8 mouse cellular contexts compared by ENCODE assay signal in genomic region chr9:27299286-27300187, GRCm38 (mm10). TPM values are rescaled to one million over a fixed set of nuclear protein-coding genes. Genes with fewer than 3 reads are reported as not detected.
DNase-seq lines count a peak whose midpoint lies in the region; ATAC-seq and TF ChIP-seq lines count a peak whose summit lies in the region.

No protein-coding gene starts in this region.

- TF ChIP-seq POLR2A in olfactory bulb, adult 2 months (IDR thresholded peaks at IDR 0.05; ENCODE audit: insufficient read depth, low read depth, low read length): no peak; the same call in 1 of the 2 replicates

- under 1% methylated on average over 67 of the region's 68 CpGs for WGBS in kidney, embryonic 14.5 days
- WGBS in forebrain, embryonic 13.5 days: under 1% methylated on average over 68 of the region's 68 CpGs
- WGBS in olfactory bulb, adult 2 months: under 1% methylated on average over 68 of the region's 68 CpGs

- peak; percentile 25 for ATAC-seq in kidney, embryonic 14.5 days (ENCODE audit: low FRiP score, low TSS enrichment)
- ATAC-seq in forebrain, embryonic 13.5 days: peak; percentile 7

- H3K9ac ChIP-seq in kidney, embryonic 14.5 days (ENCODE audit: low read depth, low read length): peak overlapping the region; percentile 45
- H3K9ac ChIP-seq in forebrain, embryonic 13.5 days: peak overlapping the region; percentile 77

- no peak for TF ChIP-seq CTCF in olfactory bulb, adult 2 months (IDR thresholded peaks at IDR 0.05; ENCODE audit: insufficient read depth, low read depth, low read length)

- H3K4me1 ChIP-seq in kidney, embryonic 14.5 days (ENCODE audit: control insufficient read depth, insufficient read depth, low read length): 0 out of 2 replicates have a peak, but pooled peaks cover 7% of the 10 kb centered on the region
- peaks cover 56% of the 10 kb centered on the region for H3K4me1 ChIP-seq in forebrain, embryonic 13.5 days
- peaks cover 39% of the 10 kb centered on the region for H3K4me1 ChIP-seq in olfactory bulb, adult 2 months (ENCODE audit: control insufficient read depth, insufficient read depth, low read length)

- H3K27ac ChIP-seq in kidney, embryonic 14.5 days (ENCODE audit: low read depth, low read length): no peak overlapping the region
- peak overlapping the region; percentile 80 for H3K27ac ChIP-seq in forebrain, embryonic 13.5 days
- H3K27ac ChIP-seq in olfactory bulb, adult 2 months (ENCODE audit: insufficient read depth, low read depth, low read length): peak overlapping the region; percentile 70

- no peaks in the 10 kb centered on the region for H3K36me3 ChIP-seq in kidney, embryonic 14.5 days (ENCODE audit: control insufficient read depth, insufficient read depth, low read length)
- no peaks in the 10 kb centered on the region for H3K36me3 ChIP-seq in forebrain, embryonic 13.5 days (ENCODE audit: poor library complexity, severe bottlenecking)

- H3K9me3 ChIP-seq in kidney, embryonic 14.5 days (ENCODE audit: control insufficient read depth, low read length): no peaks in the 10 kb centered on the region
- H3K9me3 ChIP-seq in forebrain, embryonic 13.5 days (replicated peaks): no peaks in the 10 kb centered on the region

- peak overlapping the region; percentile 77 for H3K4me3 ChIP-seq in kidney, embryonic 14.5 days (ENCODE audit: low read length)
- H3K4me3 ChIP-seq in forebrain, embryonic 13.5 days: peak overlapping the region; percentile 81
- peak overlapping the region; percentile 92 for H3K4me3 ChIP-seq in olfactory bulb, adult 2 months (ENCODE audit: insufficient read depth, low read depth, low read length)

- no peak for DNase-seq in kidney, adult 11 months
- peak; percentile 30 for DNase-seq in adrenal gland, postnatal 14 days
- DNase-seq in kidney, postnatal 14 days: peak; percentile 7
- DNase-seq in left cerebral cortex, adult 9 months (ENCODE audit: low spot score in 2 of 2): no peak
- no peak for DNase-seq in spleen, postnatal 36 days (ENCODE audit: low spot score in 2 of 2)

- H3K4me2 ChIP-seq in kidney, embryonic 14.5 days (replicated peaks; ENCODE audit: low read depth, low read length): peak overlapping the region; percentile 84
- H3K4me2 ChIP-seq in forebrain, embryonic 13.5 days: peak overlapping the region; percentile 98

- peaks cover 24% of the 10 kb centered on the region for H3K27me3 ChIP-seq in kidney, embryonic 14.5 days (ENCODE audit: control insufficient read depth, insufficient read depth, low read length)
- H3K27me3 ChIP-seq in forebrain, embryonic 13.5 days: peaks cover 12% of the 10 kb centered on the region; the same call in 1 of the 2 replicates

RNA-seq across cellular contexts. Expression of gene Igsf9b, which starts 0.5 kb away (rescaled TPM):
- 1.9 and 2.2 TPM in 2 replicates for polyA plus RNA-seq in kidney, embryonic 14.5 days (2014; fragmentation: Nextera tagmentation; extraction: Ambion mirVana)
- total RNA-seq in adrenal gland, postnatal 14 days (2021): 4.0 and 4.8 TPM in 2 replicates
- polyA plus RNA-seq in forebrain, embryonic 13.5 days (2015; fragmentation: Nextera tagmentation; extraction: Ambion mirVana): 9.4 and 11.8 TPM in 2 replicates
- not detected in 2 replicates for polyA plus RNA-seq in olfactory bulb, adult 2 months (2012; ENCODE audit: insufficient read depth, insufficient read length, low replicate concordance, missing spikeins)

Comparison
In these comparisons a context has a peak if more than half of its experiments do, and no peak if none do; other contexts are left out.
1. DNase-seq: peak in adrenal gland, postnatal 14 days (single experiment) and kidney, postnatal 14 days (single experiment); none in kidney, adult 11 months (single experiment), left cerebral cortex, adult 9 months (0 of 2) and spleen, postnatal 36 days (0 of 2).
2. Peak in every context shown above with its lines, with median percentiles within 50 percentile points of each other: H3K4me3 ChIP-seq.